Mouse (Mus musculus) brain, embryonic 18.5 days (tissue): ENCODE data around the gene Vmn1r83.

ENCODE experiments used
- DNase-seq: peaks from one replicate; pipeline ENCODE4 v3.0.0-alpha.2; 2012; ENCODE audit warnings: low read depth, low spot score

Gene Vmn1r83

GRCm38 (mm10) chr7:12329381-12329780 lies at the start of gene Vmn1r83:
Vmn1r83 (minus strand) TSS chr7:12329481.
- DNase-seq, result no peak

- no peak for DNase-seq
These were observed 39.9 kb upstream of the Vmn1r83 start, which contains the start of gene Vmn1r84 for GRCm38 (mm10) chr7:12369173-12369572. Vmn1r84 (minus strand) TSS chr7:12369273.

- no peak for DNase-seq
These were observed 29.2 kb downstream of the Vmn1r83 start, which contains the start of gene Vmn1r82 for GRCm38 (mm10) chr7:12300130-12300529. Vmn1r82 (plus strand) TSS chr7:12300430.
